Mouse (Mus musculus): Measurements from ENCODE around the gene Foxn2. TPM values are rescaled to one million over a fixed set of nuclear protein-coding genes. Genes with fewer than 3 reads are reported as not detected.

Foxn2 gene
- total RNA-seq, 1 experiment, result 29.7 TPM

GRCm38 (mm10) chr17:88459916-88460901, 19.7 kb downstream of the Foxn2 start:
- Histone ChIP-seq H3K9ac (ENCODE audit: insufficient read depth, low read depth, low read length, poor library complexity, severe bottlenecking) (no peak overlapping the region), H3K9me3 (ENCODE audit: control insufficient read depth, insufficient read depth, low read depth, low read length) (no peaks in the 10 kb centered on the region), H3K36me3 (ENCODE audit: control insufficient read depth, insufficient read depth, low read length, poor library complexity, severe bottlenecking) (no peaks in the 10 kb centered on the region), H3K27ac (ENCODE audit: insufficient read depth, low read depth, low read length, poor library complexity, severe bottlenecking) (no peak overlapping the region), H3K4me1 (ENCODE audit: control insufficient read depth in 2 of 2, insufficient read depth in 2 of 2, low read length in 2 of 2, poor library complexity in 1 of 2) (no peaks in the 10 kb centered on the region; a peak in 1 of 4 replicates), H3K4me3 (ENCODE audit: insufficient read depth in 1 of 2, low read depth in 1 of 2, low read length in 2 of 2, poor library complexity in 1 of 2, severe bottlenecking in 1 of 2) (no peak overlapping the region)
- DNase-seq (ENCODE audit: low read depth, low spot score), result no peak
- no peak for TF ChIP-seq ZNF384 (IDR thresholded peaks at IDR 0.05; ENCODE audit: low read depth, low read length)
- no peak for TF ChIP-seq ZC3H11A (IDR thresholded peaks at IDR 0.05; ENCODE audit: borderline replicate concordance, low read depth, low read length)
- TF ChIP-seq MAFK (IDR thresholded peaks at IDR 0.05; ENCODE audit: insufficient read depth, low read depth, low read length), result no peak
- no peak for TF ChIP-seq HCFC1 (IDR thresholded peaks at IDR 0.05; ENCODE audit: borderline replicate concordance, insufficient read depth, low read length)
- no peak for TF ChIP-seq CHD2 (IDR thresholded peaks at IDR 0.05; ENCODE audit: low read depth, low read length)
- in situ Hi-C loops (cut with MboI; ENCODE audit: low sequenced_read_pairs in 2 of 2, unreplicated experiment in 2 of 2), result no loop called here

DNA sequence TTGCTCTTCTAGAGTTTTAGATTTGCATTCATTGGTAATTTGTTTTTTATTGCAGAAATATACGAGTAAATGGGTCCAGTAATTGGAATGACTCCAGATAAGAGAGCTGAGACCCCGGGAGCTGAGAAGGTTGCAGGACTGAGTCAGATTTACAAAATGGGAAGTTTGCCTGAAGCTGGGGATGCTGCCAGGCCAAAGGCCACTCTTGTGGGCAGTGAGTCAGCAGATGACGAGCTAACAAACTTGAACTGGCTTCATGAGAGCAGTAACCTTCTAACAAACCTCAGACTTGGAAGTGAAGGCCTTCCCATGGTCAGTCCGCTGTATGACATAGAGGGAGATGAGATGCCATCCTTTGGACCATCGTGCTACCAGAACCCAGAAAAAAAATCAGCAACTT, 22.1 kb downstream of the Foxn2 start:
- H3K4me3 ChIP-seq (ENCODE audit: insufficient read depth in 1 of 2, low read depth in 1 of 2, low read length in 2 of 2, poor library complexity in 1 of 2, severe bottlenecking in 1 of 2), result no peak overlapping the region
- H3K4me1 ChIP-seq (ENCODE audit: control insufficient read depth in 2 of 2, insufficient read depth in 2 of 2, low read length in 2 of 2, poor library complexity in 1 of 2), result no peaks in the 10 kb centered on the region; a peak in 2 of 4 replicates
- in situ Hi-C loops (cut with MboI; ENCODE audit: low sequenced_read_pairs in 2 of 2, unreplicated experiment in 2 of 2), result no loop called here
- H3K9me3 ChIP-seq (ENCODE audit: control insufficient read depth, insufficient read depth, low read depth, low read length), result no peaks in the 10 kb centered on the region
- DNase-seq (ENCODE audit: low read depth, low spot score), result no peak
- peaks cover 2% of the 10 kb centered on the region; the same call in 1 of the 2 replicates for H3K36me3 ChIP-seq (ENCODE audit: control insufficient read depth, insufficient read depth, low read length, poor library complexity, severe bottlenecking)
- no peak overlapping the region for H3K9ac ChIP-seq (ENCODE audit: insufficient read depth, low read depth, low read length, poor library complexity, severe bottlenecking)
- no peak overlapping the region for H3K27ac ChIP-seq (ENCODE audit: insufficient read depth, low read depth, low read length, poor library complexity, severe bottlenecking)
- TF ChIP-seq CHD2 (IDR thresholded peaks at IDR 0.05; ENCODE audit: low read depth, low read length) (no peak), ZC3H11A (IDR thresholded peaks at IDR 0.05; ENCODE audit: borderline replicate concordance, low read depth, low read length) (no peak)

DNA sequence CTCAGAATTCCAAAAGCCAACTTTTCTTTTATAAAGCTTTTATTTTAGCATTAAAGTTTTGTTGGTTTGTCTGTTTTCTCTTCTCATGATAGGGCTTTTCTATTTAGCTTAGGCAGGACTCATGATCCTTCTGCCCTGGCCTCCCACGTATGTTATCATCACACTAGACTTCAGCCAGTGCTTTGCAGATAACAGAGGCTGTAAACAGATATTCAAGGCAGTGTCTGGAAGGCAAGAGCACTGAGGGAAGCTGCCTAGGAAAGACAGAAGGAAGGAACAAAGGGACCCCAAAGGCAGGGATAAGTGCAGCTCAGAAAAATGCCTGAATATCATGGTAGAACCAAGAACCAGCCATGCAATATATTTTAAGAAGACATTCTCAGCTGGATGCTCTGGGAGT, 26.1 kb downstream of the Foxn2 start:
- Histone ChIP-seq H3K4me3 (ENCODE audit: insufficient read depth in 1 of 2, low read depth in 1 of 2, low read length in 2 of 2, poor library complexity in 1 of 2, severe bottlenecking in 1 of 2) (no peak overlapping the region), H3K36me3 (ENCODE audit: control insufficient read depth, insufficient read depth, low read length, poor library complexity, severe bottlenecking) (peaks cover 15% of the 10 kb centered on the region), H3K4me1 (ENCODE audit: control insufficient read depth in 2 of 2, insufficient read depth in 2 of 2, low read length in 2 of 2, poor library complexity in 1 of 2) (peaks cover 0 to 3% of the 10 kb centered on the region in 2 experiments; a peak in 2 of 4 replicates), H3K9me3 (ENCODE audit: control insufficient read depth, insufficient read depth, low read depth, low read length) (0 out of 2 replicates have a peak, but pooled peaks cover 2% of the 10 kb centered on the region), H3K27ac (ENCODE audit: insufficient read depth, low read depth, low read length, poor library complexity, severe bottlenecking) (no peak overlapping the region; the same call in 1 of the 2 replicates), H3K9ac (ENCODE audit: insufficient read depth, low read depth, low read length, poor library complexity, severe bottlenecking) (no peak overlapping the region)
- no peak for DNase-seq (ENCODE audit: low read depth, low spot score)
- in situ Hi-C loops (cut with MboI; ENCODE audit: low sequenced_read_pairs in 2 of 2, unreplicated experiment in 2 of 2), result no loop called here
- TF ChIP-seq CHD2 (IDR thresholded peaks at IDR 0.05; ENCODE audit: low read depth, low read length), result no peak
- TF ChIP-seq ZC3H11A (IDR thresholded peaks at IDR 0.05; ENCODE audit: borderline replicate concordance, low read depth, low read length), result no peak
- TF ChIP-seq MAFK (IDR thresholded peaks at IDR 0.05; ENCODE audit: insufficient read depth, low read depth, low read length), result no peak
- TF ChIP-seq ZNF384 (IDR thresholded peaks at IDR 0.05; ENCODE audit: low read depth, low read length), result no peak
- no peak for TF ChIP-seq HCFC1 (IDR thresholded peaks at IDR 0.05; ENCODE audit: borderline replicate concordance, insufficient read depth, low read length)

DNA sequence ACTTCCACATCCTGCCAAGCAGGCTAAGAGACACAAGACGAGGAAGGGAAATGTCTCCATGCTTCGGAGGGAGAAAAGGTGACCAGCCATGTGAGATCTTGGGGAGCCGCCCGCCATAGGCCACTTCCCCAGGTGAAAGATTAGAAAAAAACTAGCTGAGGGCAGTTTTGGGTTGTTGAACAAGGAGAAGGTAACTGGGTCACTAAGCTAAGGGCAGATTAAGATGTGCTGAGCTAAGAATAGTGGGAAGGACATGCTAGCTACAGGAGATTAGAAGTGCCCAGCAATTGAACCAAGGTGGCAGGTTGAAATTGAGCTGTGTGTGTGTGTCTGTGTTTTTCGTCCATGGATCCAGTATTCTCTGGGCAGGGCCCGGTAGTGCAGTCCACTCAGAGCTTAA, 27.2 kb downstream of the Foxn2 start:
- no peak for DNase-seq (ENCODE audit: low read depth, low spot score)
- 0 out of 2 replicates have a peak, but pooled peaks cover 2% of the 10 kb centered on the region for H3K9me3 ChIP-seq (ENCODE audit: control insufficient read depth, insufficient read depth, low read depth, low read length)
- H3K27ac ChIP-seq (ENCODE audit: insufficient read depth, low read depth, low read length, poor library complexity, severe bottlenecking), result peak overlapping the region; percentile 87
- peak overlapping the region; percentile 5; the same call in 1 of the 2 replicates for H3K9ac ChIP-seq (ENCODE audit: insufficient read depth, low read depth, low read length, poor library complexity, severe bottlenecking)
- H3K4me1 ChIP-seq (ENCODE audit: control insufficient read depth in 2 of 2, insufficient read depth in 2 of 2, low read length in 2 of 2, poor library complexity in 1 of 2), result peaks cover 0 to 3% of the 10 kb centered on the region in 2 experiments; a peak in 2 of 4 replicates
- H3K4me3 ChIP-seq (ENCODE audit: insufficient read depth in 1 of 2, low read depth in 1 of 2, low read length in 2 of 2, poor library complexity in 1 of 2, severe bottlenecking in 1 of 2), result peak overlapping the region in 1 of 2 experiments; percentile 23; a peak in 1 of 4 replicates
- peaks cover 17% of the 10 kb centered on the region for H3K36me3 ChIP-seq (ENCODE audit: control insufficient read depth, insufficient read depth, low read length, poor library complexity, severe bottlenecking)
- no peak for TF ChIP-seq MAFK (IDR thresholded peaks at IDR 0.05; ENCODE audit: insufficient read depth, low read depth, low read length)
- no peak for TF ChIP-seq HCFC1 (IDR thresholded peaks at IDR 0.05; ENCODE audit: borderline replicate concordance, insufficient read depth, low read length)
- TF ChIP-seq CHD2 (IDR thresholded peaks at IDR 0.05; ENCODE audit: low read depth, low read length), result no peak
- no peak for TF ChIP-seq ZNF384 (IDR thresholded peaks at IDR 0.05; ENCODE audit: low read depth, low read length)
- TF ChIP-seq ZC3H11A (IDR thresholded peaks at IDR 0.05; ENCODE audit: borderline replicate concordance, low read depth, low read length), result no peak
- in situ Hi-C loops (cut with MboI; ENCODE audit: low sequenced_read_pairs in 2 of 2, unreplicated experiment in 2 of 2), result no loop called here

Measured in ES-E14 (cell line).